Mouse (Mus musculus) G1E-ER4 (cell line): ENCODE measurements around the gene Paqr3. TPM values are rescaled to one million over a fixed set of nuclear protein-coding genes. Genes with fewer than 3 reads are reported as not detected.

Source experiments
- GATA1 ChIP-seq: IDR thresholded peaks from one replicate; pipeline ENCODE4 v1.8.0; 2012; ENCODE audit warnings: low read length, inconsistent platforms
- polyA plus RNA-seq: library from polyadenylated mRNA; stranded (reverse); fragments of >175 nt; gene quantifications from 2 replicates; pipeline ENCODE4 v1.2.3, GENCODE M21; 2012

Paqr3 gene
- polyA plus RNA-seq, 1 experiment: 1.6 TPM

DNA sequence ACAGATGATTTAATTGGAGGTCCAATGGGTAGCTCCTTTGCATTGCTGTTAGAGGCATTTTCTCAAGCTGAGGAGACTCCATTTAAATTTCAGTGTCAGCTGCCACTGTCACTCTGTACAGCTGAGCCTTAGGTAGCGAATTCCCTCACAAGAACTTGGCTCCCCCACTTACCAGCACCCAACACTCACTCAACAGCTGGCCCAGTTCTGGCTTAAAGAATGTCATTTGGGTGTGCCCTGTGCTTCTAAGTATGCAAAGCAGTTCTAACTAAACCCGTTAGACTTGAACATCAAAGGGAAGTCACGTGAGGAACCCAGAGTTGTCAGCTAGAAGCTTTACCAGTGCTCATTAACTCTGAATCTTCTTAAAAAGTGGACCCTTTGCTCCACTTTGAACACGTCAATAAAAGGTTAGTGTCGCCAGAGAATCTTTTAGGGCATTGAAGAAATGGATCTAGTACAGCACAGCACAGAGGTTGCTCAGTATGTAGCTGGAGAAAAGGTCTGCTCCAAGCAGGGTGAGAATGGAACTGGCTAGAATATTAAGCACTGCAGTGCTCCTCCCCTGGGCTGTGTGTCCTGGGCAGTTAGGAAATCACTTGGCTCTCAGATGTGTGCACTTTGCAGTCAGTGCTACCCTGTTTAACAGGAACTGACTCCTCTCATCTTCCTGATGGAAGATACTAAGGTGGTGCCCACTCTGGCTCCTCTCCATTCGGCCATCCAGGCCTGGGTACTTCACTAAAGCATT is 21.2 kb downstream of the Paqr3 start:
- TF ChIP-seq GATA1: no peak

DNA sequence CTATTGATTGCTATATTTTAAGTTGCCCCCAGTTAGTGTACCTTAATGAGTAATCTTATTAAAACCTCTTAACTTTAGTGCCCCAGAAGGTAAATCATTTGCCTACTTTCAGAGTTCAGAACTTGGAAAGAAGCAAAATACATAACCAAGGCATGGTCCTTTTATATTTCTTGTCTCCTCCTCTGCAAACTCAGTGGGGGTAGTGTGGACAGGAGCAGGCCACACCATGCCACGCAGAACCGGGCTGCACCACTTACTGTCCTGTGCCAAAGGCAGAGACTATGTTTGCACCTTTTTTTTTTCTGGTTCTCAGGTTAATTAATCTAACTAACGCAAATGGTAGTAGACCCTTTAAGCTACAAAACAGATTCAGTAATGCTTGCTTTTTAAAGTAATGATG is 22.0 kb downstream of the Paqr3 start:
- TF ChIP-seq GATA1: no peak

DNA sequence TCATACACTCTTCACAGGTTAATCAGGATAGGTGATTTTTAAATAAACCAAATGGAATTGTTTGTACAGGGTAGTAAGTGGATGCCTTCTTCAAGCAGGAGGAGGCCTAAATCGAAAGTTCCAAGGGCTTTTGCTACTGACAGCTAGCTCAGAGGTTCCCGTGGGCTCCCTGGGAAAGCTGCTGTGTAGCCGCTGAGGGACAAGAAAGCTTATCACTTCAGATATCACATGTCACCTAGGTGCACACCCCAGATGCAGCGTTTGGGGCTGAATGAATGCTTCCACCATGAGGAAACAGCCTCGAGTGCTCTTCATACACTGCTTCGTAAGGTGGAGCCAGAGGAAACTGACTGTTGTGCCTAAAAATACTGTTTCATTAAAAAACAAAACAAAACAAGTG is 23.2 kb downstream of the Paqr3 start:
- no peak for TF ChIP-seq GATA1

DNA sequence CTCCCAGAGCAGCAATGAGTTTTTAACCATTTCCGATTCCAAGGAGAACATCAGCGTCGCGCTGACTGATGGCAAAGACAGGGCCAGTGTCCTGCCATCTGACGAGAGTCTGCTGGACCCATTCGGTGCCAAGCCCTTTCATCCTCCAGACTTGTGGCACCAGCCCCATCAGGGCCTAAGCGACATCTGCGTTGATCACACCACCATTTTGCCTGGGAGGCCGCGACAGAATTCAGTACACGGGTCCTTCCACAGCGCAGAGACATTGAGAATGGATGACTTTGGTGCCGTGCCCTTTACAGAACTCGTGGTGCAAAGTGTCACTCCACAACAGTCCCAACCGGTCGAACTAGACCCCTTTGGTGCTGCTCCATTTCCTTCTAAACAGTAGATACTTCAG is 23.6 kb downstream of the Paqr3 start:
- no peak for TF ChIP-seq GATA1

DNA sequence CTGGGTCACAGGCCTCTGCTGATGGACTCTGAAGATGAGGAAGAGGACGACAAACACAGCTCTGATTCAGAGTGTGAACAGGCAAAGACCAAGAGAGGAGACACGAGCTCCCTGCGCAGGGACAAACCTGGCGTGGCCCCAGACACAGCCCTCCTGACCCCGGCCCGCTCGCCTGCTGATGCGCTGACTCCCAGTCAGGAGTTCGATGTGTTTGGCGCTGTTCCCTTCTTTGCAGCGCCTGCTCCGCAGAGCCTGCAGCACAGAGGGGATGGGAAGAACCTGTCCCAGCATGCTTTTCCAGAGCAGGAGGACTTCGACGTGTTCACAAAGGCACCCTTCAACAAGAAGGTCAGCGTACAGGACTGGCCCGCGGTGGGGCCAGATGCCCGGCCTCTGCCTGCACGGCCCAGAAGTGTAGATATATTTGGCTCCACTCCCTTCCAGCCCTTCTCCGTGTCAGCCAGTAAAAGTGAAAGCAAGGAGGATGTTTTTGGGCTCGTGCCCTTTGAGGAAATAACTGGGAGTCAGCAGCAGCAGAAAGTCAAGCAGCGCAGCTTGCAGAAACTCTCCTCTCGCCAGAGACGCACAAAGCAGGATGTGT is 24.3 kb downstream of the Paqr3 start:
- no peak for TF ChIP-seq GATA1

DNA sequence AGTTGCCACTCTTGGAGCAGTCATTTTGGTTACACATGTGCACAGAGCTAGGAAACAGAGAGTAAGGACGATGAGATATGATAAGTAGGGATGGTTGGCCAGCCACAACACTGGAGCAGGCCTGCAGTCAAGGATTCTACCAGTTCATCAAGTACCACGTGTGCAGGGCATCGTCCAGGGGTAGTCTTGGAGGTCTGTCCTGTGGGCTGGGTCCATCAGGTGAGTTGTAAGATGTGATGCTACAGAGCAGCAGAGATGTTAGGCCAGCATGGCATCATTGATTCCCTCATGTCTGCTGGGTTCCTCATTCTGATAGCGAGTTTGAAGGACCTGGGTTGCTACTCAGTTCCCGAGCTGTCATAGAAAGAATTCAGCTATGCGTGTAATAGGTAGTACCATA is 26.3 kb downstream of the Paqr3 start:
- TF ChIP-seq GATA1: no peak

DNA sequence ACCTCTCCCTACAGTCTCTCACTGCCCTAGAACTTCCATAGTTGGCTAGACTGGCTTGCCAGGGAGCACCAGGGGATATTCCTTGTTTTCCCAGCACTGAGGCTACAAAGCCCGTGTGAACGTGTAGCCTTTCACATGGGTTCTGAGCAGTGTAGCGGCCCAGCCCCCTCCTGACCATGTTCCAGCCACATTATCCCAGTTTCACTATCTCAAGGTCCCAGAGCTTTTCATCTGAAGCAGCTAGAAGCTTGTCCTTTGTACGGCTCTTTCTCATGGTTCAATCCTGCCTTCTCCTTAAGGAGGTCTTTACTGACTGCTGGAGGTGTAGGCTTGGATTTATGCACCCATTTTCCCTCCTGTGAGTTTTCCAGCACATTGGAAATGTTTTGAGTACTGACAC is 26.9 kb downstream of the Paqr3 start:
- no peak for TF ChIP-seq GATA1

DNA sequence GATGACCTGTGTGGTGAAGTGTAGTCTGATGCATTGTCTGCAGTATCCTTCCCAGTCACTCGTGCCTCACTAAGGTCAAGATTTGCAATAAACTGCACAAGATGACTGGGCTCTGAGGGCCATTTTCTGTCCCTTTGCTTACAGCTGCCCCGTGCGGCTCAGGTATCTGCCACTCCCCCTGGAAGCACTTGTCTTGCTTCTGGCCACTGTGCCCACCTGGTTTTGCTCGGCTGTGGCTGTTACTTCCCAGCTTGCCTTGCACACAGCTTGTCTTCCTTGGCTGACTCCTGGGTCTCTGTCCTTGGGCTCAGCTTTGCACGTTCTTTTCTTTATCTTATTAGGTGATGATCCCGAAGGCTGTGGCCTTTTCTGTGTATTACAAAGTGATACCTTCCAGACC is 27.7 kb downstream of the Paqr3 start:
- no peak for TF ChIP-seq GATA1

DNA sequence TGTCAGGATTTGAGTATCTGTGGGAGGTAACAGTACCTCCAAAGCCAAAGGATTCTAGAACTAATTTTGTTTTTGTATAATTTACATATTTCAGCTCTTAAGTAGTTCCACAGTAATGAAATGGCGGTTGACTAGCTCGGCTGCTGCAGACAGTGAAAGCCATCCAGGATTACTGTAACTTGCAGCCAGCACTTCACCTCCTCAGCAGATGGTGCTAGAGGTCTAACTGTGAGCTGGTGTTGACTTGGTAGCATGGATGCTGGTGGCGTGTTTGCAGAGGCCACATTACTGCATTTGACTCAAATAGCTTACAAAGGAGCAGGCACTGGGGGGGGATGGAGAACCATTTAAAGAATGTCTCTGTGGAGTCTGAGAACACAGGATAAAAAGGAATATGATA is 29.9 kb downstream of the Paqr3 start:
- TF ChIP-seq GATA1: no peak

DNA sequence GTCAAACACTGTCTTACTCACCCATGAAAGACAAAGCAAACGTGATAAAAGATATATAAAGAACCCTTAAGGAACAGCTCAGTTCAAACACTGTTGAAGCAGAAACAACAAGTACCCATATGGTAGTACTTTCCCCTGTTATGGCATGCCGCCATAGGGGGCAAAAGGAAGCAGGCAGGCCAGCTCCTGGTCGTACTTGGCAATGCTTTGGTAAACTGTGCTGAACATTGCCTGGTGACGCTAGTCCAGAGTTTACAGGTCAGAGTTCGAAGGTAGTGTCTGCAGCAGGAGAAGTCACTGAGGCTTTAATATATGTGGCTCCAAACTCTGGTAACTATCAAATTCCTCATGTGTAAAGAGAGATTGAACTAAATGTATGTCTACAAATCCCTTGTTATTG is 32.8 kb downstream of the Paqr3 start:
- TF ChIP-seq GATA1: no peak

DNA sequence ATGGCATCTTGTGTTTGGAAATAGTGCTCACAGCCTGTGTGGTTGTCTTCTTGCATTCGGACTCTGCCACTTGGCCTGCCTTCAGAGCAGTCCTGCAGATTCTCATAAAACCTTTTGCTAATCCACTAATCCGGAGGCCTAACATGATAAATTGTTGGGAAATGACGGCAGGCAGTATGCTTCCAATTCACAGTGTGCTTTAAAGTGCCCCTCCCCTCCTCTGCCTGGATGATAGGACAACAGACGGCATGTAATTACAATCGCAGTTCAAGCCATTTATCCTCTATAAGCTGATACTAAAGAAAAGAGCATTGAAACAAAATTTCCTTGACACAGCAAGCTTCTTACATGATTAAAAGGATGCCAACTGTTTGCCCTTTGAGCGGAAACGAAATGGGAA is 33.7 kb downstream of the Paqr3 start:
- no peak for TF ChIP-seq GATA1

DNA sequence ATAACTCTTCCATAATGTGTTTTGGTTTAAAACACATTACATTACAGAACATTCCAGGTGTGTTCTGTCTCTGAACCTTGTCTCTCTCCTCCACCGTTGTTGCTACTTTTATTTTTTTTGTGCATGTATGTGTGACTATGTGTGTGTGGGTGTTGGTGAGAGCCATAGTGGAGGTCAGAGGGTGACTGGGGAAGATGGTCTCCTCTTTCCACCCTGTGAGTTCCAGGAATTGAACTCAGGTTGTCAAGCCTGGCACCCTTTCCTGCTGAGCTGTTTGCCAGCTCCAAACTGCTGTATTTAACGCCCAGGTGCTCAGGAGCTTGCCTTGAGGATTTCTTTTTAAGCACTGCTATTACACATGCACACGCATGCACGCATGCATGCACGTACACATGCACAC is 35.2 kb downstream of the Paqr3 start:
- TF ChIP-seq GATA1: no peak

DNA sequence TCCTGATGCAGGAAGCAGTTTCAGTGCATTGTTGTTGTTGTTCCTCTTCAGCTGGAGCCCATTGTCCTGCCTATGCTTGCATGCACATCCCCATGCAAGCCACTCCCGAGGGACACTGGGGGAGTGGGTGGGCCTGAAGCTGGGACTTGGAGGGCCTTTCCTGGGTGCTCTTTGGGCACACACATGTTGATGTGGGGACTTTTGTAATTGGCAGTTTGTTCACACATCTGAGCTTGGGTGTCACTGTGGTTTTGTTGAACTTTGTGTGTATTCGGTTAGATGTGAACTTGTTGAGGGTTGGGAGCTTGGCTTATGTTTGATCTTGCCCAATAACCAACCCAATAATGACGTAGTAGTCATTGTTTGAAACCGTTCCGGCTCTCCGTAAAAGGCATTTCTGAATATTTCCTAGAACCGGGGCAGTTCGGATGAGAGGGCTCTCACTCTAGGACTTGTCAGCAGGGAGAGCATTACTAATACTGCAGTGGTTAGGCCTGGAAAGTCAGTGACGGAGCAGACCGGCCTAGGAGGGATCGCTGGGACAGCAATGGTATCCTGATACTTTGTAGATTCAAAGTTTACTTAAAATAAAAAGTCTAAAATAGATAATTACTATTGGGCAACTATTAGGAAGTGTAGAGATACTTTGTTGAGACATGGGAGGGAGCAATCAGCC is 35.8 kb downstream of the Paqr3 start:
- TF ChIP-seq GATA1: no peak

DNA sequence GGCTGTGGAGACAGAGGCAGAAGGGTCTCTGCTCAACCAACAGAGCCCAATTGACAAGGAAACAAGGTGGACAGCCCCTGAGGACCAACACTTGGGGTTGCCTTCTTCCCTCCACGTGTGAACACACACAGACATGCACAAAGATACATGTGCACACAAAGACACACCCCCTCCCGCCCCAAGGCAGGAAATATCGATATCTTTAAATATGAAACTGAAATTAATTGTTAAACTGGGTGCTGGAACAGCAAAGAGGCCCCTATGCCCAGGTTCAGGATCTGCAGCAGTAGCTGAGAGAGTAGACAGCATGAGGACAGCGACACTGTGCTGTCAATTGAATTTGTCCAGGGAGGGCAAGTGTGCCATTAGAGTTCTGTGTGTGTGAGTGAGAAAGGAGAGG is 45.6 kb downstream of the Paqr3 start:
- TF ChIP-seq GATA1: no peak

DNA sequence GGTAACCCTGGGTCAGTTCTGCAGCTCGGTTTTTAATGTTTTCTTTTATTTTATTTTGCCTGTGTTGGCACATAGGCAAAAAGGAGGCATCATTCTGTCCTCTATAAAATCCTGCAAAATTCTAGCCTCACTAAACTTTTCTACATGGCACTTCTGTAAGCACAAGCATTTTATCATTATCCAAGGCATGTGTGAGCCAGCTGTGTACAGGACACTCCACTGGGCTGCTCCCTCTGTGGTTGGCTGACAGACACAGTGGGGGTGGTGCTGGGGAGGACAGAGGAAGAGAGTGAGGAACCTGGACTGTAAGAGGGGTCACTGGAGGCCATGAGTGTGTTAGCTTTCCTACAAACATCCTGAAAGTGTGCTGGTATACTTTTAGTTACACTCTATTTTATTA is 49.4 kb downstream of the Paqr3 start:
- TF ChIP-seq GATA1: no peak

DNA sequence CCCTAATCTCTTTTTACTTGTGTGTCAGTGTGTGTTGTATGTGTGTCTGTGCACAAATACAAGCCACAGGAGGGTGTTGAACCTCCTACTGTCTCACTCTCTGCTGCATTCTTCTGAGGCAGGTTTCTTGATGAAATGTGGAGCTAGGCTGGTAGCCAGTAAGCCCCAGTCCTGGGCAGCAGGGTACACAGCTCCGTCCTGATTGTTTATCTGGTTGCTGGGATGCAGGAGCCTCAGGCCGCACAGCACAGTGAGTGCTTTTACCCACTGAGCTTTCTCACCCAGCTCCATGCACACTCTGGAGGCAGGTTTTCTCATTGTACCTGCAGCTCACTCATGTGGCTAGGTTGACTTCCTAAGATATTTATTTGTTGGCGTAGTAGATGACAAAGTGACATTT is 50.5 kb downstream of the Paqr3 start:
- no peak for TF ChIP-seq GATA1
